Mouse (Mus musculus): ENCODE measurements around the gene Olfr952. TPM values are rescaled to one million over a fixed set of nuclear protein-coding genes. Genes with fewer than 3 reads are reported as not detected.

Gene Olfr952
- polyA plus RNA-seq (2012; ENCODE audit: low replicate concordance), result not detected in 2 replicates

GRCm38 (mm10) chr9:39427048-39427447 is at the start of gene Olfr952:
Olfr952 (minus strand) TSS chr9:39427148.

DNA sequence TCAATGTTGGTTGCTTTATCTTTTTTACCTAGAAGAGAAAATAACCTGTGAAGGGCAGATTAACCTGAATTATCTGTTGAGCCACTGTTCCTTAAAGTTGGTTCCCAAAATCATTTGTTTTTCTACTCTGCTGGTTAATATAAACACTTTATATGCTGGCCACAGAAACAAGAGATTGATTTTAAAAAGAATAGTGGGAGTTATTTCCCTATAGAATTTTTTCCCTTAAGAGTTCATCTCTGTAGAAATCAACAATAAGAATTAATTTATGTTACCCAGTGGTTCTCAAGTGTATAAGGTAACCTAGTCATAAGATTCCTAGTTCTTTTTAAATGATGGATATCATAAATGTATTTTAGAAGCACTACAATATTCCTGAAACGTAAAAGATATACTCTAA is 44.9 kb upstream of the Olfr952 start, which contains the start of gene Olfr955:
Gene Olfr955, minus strand, starts transcription at position 101 of the 400 bp plus-strand sequence.

GRCm38 (mm10) chr9:39456401-39456800 is 29.5 kb upstream of the Olfr952 start, which contains the start of gene Olfr954:
Olfr954 (plus strand) TSS chr9:39456701.

GRCm38 (mm10) chr9:39387110-39387509 is 39.8 kb downstream of the Olfr952 start, which contains the start of gene Olfr951:
Olfr951 (plus strand) TSS chr9:39387410.

Other genes with a start within 250 kb of the Olfr952 start
- not detected in 2 replicates for gene Olfr944, start 225.2 kb downstream of the Olfr952 start, polyA plus RNA-seq (2012; ENCODE audit: low replicate concordance)
- not detected in 2 replicates for gene Olfr1537, start 177.2 kb downstream of the Olfr952 start, polyA plus RNA-seq (2012; ENCODE audit: low replicate concordance)
- gene Olfr945, start 150.3 kb downstream of the Olfr952 start, polyA plus RNA-seq (2012; ENCODE audit: low replicate concordance), result not detected in 2 replicates
- not detected in 2 replicates for gene Olfr948, start 101.1 kb downstream of the Olfr952 start, polyA plus RNA-seq (2012; ENCODE audit: low replicate concordance)
- not detected in 2 replicates for gene Olfr951, start 39.7 kb downstream of the Olfr952 start, polyA plus RNA-seq (2012; ENCODE audit: low replicate concordance)
- not detected in 2 replicates for gene Olfr954, start 29.6 kb upstream of the Olfr952 start, polyA plus RNA-seq (2012; ENCODE audit: low replicate concordance)
- not detected in 2 replicates for gene Olfr955, start 44.8 kb upstream of the Olfr952 start, polyA plus RNA-seq (2012; ENCODE audit: low replicate concordance)
- gene Olfr44, start 66.8 kb upstream of the Olfr952 start, polyA plus RNA-seq (2012; ENCODE audit: low replicate concordance), result not detected in 2 replicates
- gene Olfr957, start 88.7 kb upstream of the Olfr952 start, polyA plus RNA-seq (2012; ENCODE audit: low replicate concordance), result not detected in 2 replicates
- not detected in 2 replicates for gene Olfr958, start 126.9 kb upstream of the Olfr952 start, polyA plus RNA-seq (2012; ENCODE audit: low replicate concordance)
- not detected in 2 replicates for gene Olfr959, start 148.4 kb upstream of the Olfr952 start, polyA plus RNA-seq (2012; ENCODE audit: low replicate concordance)
- not detected in 2 replicates for gene AW551984, start 177.3 kb upstream of the Olfr952 start, polyA plus RNA-seq (2012; ENCODE audit: low replicate concordance)
- not detected in 2 replicates for gene Olfr148, start 183.5 kb upstream of the Olfr952 start, polyA plus RNA-seq (2012; ENCODE audit: low replicate concordance)
- not detected in 2 replicates for gene Olfr960, start 194.2 kb upstream of the Olfr952 start, polyA plus RNA-seq (2012; ENCODE audit: low replicate concordance)
- not detected in 2 replicates for gene Olfr961, start 217.9 kb upstream of the Olfr952 start, polyA plus RNA-seq (2012; ENCODE audit: low replicate concordance)
- not detected in 2 replicates for gene Olfr963, start 240.1 kb upstream of the Olfr952 start, polyA plus RNA-seq (2012; ENCODE audit: low replicate concordance)

All from leukemia stem cell, adult 10-12 weeks (primary cell).